Mouse (Mus musculus) MEL (cell line): ENCODE results near the gene Prokr2. TPM values are rescaled to one million over a fixed set of nuclear protein-coding genes. Genes with fewer than 3 reads are reported as not detected.
"Not testable (repeated sequence)": the region's sequence is repeated elsewhere in the genome, so short reads cannot be mapped to it uniquely, and the experiment has no call there.

ENCODE experiments used
- DNase-seq: peaks from one replicate; pipeline ENCODE4 v3.0.0; 2011; ENCODE audit warnings: low read depth, low spot score
- H3K27ac ChIP-seq: 2 replicates; pipeline ENCODE4 v1.5.1; 2012; ENCODE audit warnings: low read depth, mild to moderate bottlenecking, control low read depth, low read length, moderate library complexity; ENCODE audit not compliant: control insufficient read depth
- H3K27me3 ChIP-seq, 2 experiments: fragments of 150-350 bp in 1 of 2; sonication (generic) in 1 of 2; 2 replicates each; pipeline ENCODE4 v1.6.1; 2012; ENCODE audit warnings: low read length in 2 of 2, mild to moderate bottlenecking in 2 of 2, improper control_type of control experiment in 1 of 2, moderate library complexity in 1 of 2; ENCODE audit not compliant: insufficient read depth in 2 of 2, control insufficient read depth in 1 of 2
- H3K36me3 ChIP-seq, 2 experiments: 2 replicates each; pipeline ENCODE4 v1.6.1; 2012 to 2014; ENCODE audit warnings: low read length in 2 of 2, improper control_type of control experiment in 1 of 2, inconsistent platforms in 1 of 2, mild to moderate bottlenecking in 1 of 2; ENCODE audit not compliant: insufficient read depth in 2 of 2, control insufficient read depth in 1 of 2
- H3K4me1 ChIP-seq, 2 experiments: fragments of 150-350 bp in 1 of 2; sonication (generic) in 1 of 2; 2 replicates each; pipeline ENCODE4 v1.6.1; 2012; ENCODE audit warnings: low read length in 2 of 2, improper control_type of control experiment in 1 of 2, mild to moderate bottlenecking in 1 of 2; ENCODE audit not compliant: insufficient read depth in 2 of 2, control insufficient read depth in 1 of 2
- H3K4me3 ChIP-seq, 2 experiments: fragments of 150-350 bp in 1 of 2; sonication (generic) in 1 of 2; 2 replicates each; pipeline ENCODE4 v1.5.1; 2012; ENCODE audit warnings: low read depth in 2 of 2, low read length in 2 of 2, mild to moderate bottlenecking in 2 of 2, moderate library complexity in 2 of 2, control low read depth in 1 of 2, improper control_type of control experiment in 1 of 2; ENCODE audit not compliant: control insufficient read depth in 1 of 2, insufficient read depth in 1 of 2
- H3K79me2 ChIP-seq: 2 replicates; pipeline ENCODE4 v1.6.1; 2012; ENCODE audit warnings: mild to moderate bottlenecking, low read length, moderate library complexity; ENCODE audit not compliant: control insufficient read depth, poor library complexity, insufficient read depth
- H3K9ac ChIP-seq: 2 replicates; pipeline ENCODE4 v1.6.1; 2012; ENCODE audit warnings: low read depth, mild to moderate bottlenecking, control low read depth, low read length, moderate library complexity; ENCODE audit not compliant: control insufficient read depth, poor library complexity, severe bottlenecking
- H3K9me3 ChIP-seq: fragments of 150-350 bp; sonication (generic); replicated peaks from 2 replicates; pipeline ENCODE4 v1.6.1; 2012; ENCODE audit warnings: mild to moderate bottlenecking, low read length, improper control_type of control experiment, moderate library complexity; ENCODE audit not compliant: insufficient read depth
- EP300 ChIP-seq, 2 experiments: IDR thresholded peaks; 2 replicates each; pipeline ENCODE4 v1.6.1; 2011; ENCODE audit warnings: improper control_type of control experiment in 2 of 2, low read length in 2 of 2, low read depth in 1 of 2, mild to moderate bottlenecking in 1 of 2
- GATA1 ChIP-seq: IDR thresholded peaks from 2 replicates; pipeline ENCODE4 v1.6.1; 2011; ENCODE audit warnings: low read depth, low read length, improper control_type of control experiment
- SIN3A ChIP-seq: IDR thresholded peaks from 2 replicates; pipeline ENCODE4 v1.6.1; 2012; ENCODE audit warnings: low read length, improper control_type of control experiment, inconsistent platforms
- TBP ChIP-seq: IDR thresholded peaks from 2 replicates; pipeline ENCODE4 v1.8.0; 2011; ENCODE audit warnings: low read depth, low read length, improper control_type of control experiment
- polyA plus RNA-seq, 2 experiments: library from polyadenylated mRNA; stranded (reverse) in 1 of 2; unstranded in 1 of 2; fragments of >175 nt in 1 of 2; fragments of >200 nt in 1 of 2; gene quantifications; 2 replicates each; pipeline versions ENCODE4 v1.2.1 to v1.2.4; 2012; ENCODE audit warnings: low replicate concordance in 2 of 2, low read depth in 1 of 2; ENCODE audit not compliant: insufficient read length in 2 of 2, insufficient read depth in 1 of 2, missing spikeins in 1 of 2
- total RNA-seq: library from RNA; depleted of rRNA; stranded (reverse); fragments of 300-350 nt; gene quantifications from 2 replicates; pipeline ENCODE4 v1.2.3, GENCODE M21; 2012; rRNA removed

Prokr2 gene
- total and polyA plus RNA-seq, 3 experiments: not detected

GRCm38 (mm10) chr2:132289213-132289612, 96.0 kb downstream of the Prokr2 start:
- H3K9ac ChIP-seq, H3K27ac ChIP-seq, H3K79me2 ChIP-seq, H3K9me3 ChIP-seq, H3K4me3 ChIP-seq, H3K27me3 ChIP-seq: not testable (repeated sequence)
- Histone ChIP-seq H3K4me1 (peaks cover 11 to 26% of the 10 kb centered on the region in 2 experiments), H3K36me3 (peaks cover 0 to 25% of the 10 kb centered on the region in 2 experiments; a peak in 3 of 4 replicates)
- 0 out of 2 replicates have a peak, but pooled peaks have one; percentile 15 for TF ChIP-seq TBP
- TF ChIP-seq SIN3A: 0 out of 2 replicates have a peak, but pooled peaks have one; percentile 21
- TF ChIP-seq EP300 (IDR thresholded peaks at IDR 0.05; ENCODE audit: low read depth in 1 of 2, low read length in 2 of 2): 0 out of 4 replicates have a peak, but pooled peaks have one; percentile 18 to 21
- TF ChIP-seq GATA1: peak; percentile 52; the same call in 1 of the 2 replicates
- DNase-seq: peak; percentile 46

Other genes starting within 250 kb of the Prokr2 start
- 6.5 and 7.9 TPM in 2 replicates for gene Slc23a2, start 240.3 kb downstream of the Prokr2 start, total RNA-seq
- gene Slc23a2, start 240.3 kb downstream of the Prokr2 start, polyA plus RNA-seq: 10 to 100 TPM in 1 of 2 experiments, not detected in 1; 10.3 TPM
- 8.3 and 9.1 TPM in 2 replicates for gene Tmem230, start 137.6 kb downstream of the Prokr2 start, total RNA-seq
- gene Tmem230, start 137.6 kb downstream of the Prokr2 start, polyA plus RNA-seq: 10 to 100 TPM in 1 of 2 experiments, not detected in 1; 21.5 TPM
- 398 and 427 TPM in 2 replicates for gene Pcna, start 132.1 kb downstream of the Prokr2 start, total RNA-seq
- gene Pcna, start 132.1 kb downstream of the Prokr2 start, polyA plus RNA-seq: 100 to 1,000 TPM; 308 to 541 TPM
- gene Cds2, start 122.3 kb downstream of the Prokr2 start, total RNA-seq: 8.8 and 10.3 TPM in 2 replicates
- gene Cds2, start 122.3 kb downstream of the Prokr2 start, polyA plus RNA-seq: 10 to 100 TPM in 1 of 2 experiments, not detected in 1; 28.5 TPM
- 2.9 and 3.1 TPM in 2 replicates for gene Gpcpd1, start 202.3 kb upstream of the Prokr2 start, total RNA-seq
- 1 to 10 TPM in 1 of 2 experiments, not detected in 1; 4.5 TPM for gene Gpcpd1, start 202.3 kb upstream of the Prokr2 start, polyA plus RNA-seq